Mouse (Mus musculus) CH12.LX (cell line): Measurements from ENCODE around the gene Rdh5. TPM values are rescaled to one million over a fixed set of nuclear protein-coding genes. Genes with fewer than 3 reads are reported as not detected.

Experiments
- DNase-seq: peaks from one replicate; pipeline ENCODE4 v3.0.0-alpha.2; 2013; ENCODE audit errors: extremely low read depth
- H3K27ac ChIP-seq: 2 replicates; pipeline ENCODE4 v1.5.1; 2012; ENCODE audit warnings: low read depth, mild to moderate bottlenecking, control low read depth, moderate library complexity; ENCODE audit not compliant: insufficient read depth
- H3K27me3 ChIP-seq: replicated peaks from 2 replicates; pipeline ENCODE3; 2012; ENCODE audit warnings: inconsistent platforms
- H3K36me3 ChIP-seq, 2 experiments: replicated peaks in 1 of 2; 2 replicates each; pipeline versions ENCODE3 to v1.6.1; 2012; ENCODE audit warnings: inconsistent platforms in 1 of 2, low read length in 1 of 2, mild to moderate bottlenecking in 1 of 2, mixed read lengths in 1 of 2, moderate library complexity in 1 of 2; ENCODE audit not compliant: control insufficient read depth in 1 of 2, insufficient read depth in 1 of 2
- H3K4me1 ChIP-seq, 2 experiments: 2 replicates each; pipeline ENCODE4 v1.6.1; 2012; ENCODE audit warnings: inconsistent platforms in 1 of 2, moderate library complexity in 1 of 2; ENCODE audit not compliant: insufficient read depth in 2 of 2, control insufficient read depth in 1 of 2
- H3K4me2 ChIP-seq: 2 replicates; pipeline ENCODE4 v1.6.1; 2012; ENCODE audit warnings: low read depth, mild to moderate bottlenecking, control low read depth; ENCODE audit not compliant: poor library complexity, insufficient read depth, severe bottlenecking
- H3K4me3 ChIP-seq, 3 experiments: fragments of 150-350 bp in 1 of 3; sonication (generic) in 1 of 3; replicated peaks in 1 of 3; 2 replicates each; pipeline versions ENCODE3 to v1.5.1; 2011 to 2012; ENCODE audit warnings: low read depth in 2 of 3, low read length in 2 of 3, mild to moderate bottlenecking in 2 of 3, moderate library complexity in 2 of 3, control low read depth in 1 of 3, improper control_type of control experiment in 1 of 3, inconsistent platforms in 1 of 3, mixed read lengths in 1 of 3; ENCODE audit not compliant: poor library complexity in 1 of 3
- H3K79me2 ChIP-seq: replicated peaks from 2 replicates; pipeline ENCODE4 v1.6.1; 2012; ENCODE audit warnings: mild to moderate bottlenecking, moderate library complexity; ENCODE audit not compliant: control insufficient read depth, poor library complexity, insufficient read depth, severe bottlenecking; ENCODE audit errors: extremely low read depth
- H3K9ac ChIP-seq: 2 replicates; pipeline ENCODE4 v1.6.1; 2012; ENCODE audit warnings: low read depth, mild to moderate bottlenecking, control low read depth, moderate library complexity; ENCODE audit not compliant: insufficient read depth
- H3K9me3 ChIP-seq: replicated peaks from 2 replicates; pipeline ENCODE3; 2012; ENCODE audit warnings: low read length, inconsistent platforms, mixed read lengths
- CTCF ChIP-seq, 2 experiments: IDR thresholded peaks in 1 of 2; conservative IDR thresholded peaks in 1 of 2; 2 replicates each; pipeline ENCODE4 v1.5.1; 2011 to 2012; ENCODE audit warnings: low read depth in 2 of 2, low read length in 2 of 2, improper control_type of control experiment in 1 of 2, inconsistent platforms in 1 of 2, mild to moderate bottlenecking in 1 of 2, moderate library complexity in 1 of 2
- E2F4 ChIP-seq: IDR thresholded peaks from 2 replicates; pipeline ENCODE4 v1.6.1; 2011; ENCODE audit warnings: low read depth, low read length, improper control_type of control experiment; ENCODE audit not compliant: insufficient replicate concordance
- ETS1 ChIP-seq: conservative IDR thresholded peaks from 2 replicates; pipeline ENCODE4 v1.6.1; 2012; ENCODE audit warnings: low read depth, mild to moderate bottlenecking, inconsistent platforms, low read length, improper control_type of control experiment, moderate library complexity
- IRF4 ChIP-seq: IDR thresholded peaks from 2 replicates; pipeline ENCODE4 v1.6.1; 2014; ENCODE audit warnings: low read depth, mild to moderate bottlenecking, inconsistent platforms, low read length, improper control_type of control experiment
- JUND ChIP-seq: conservative IDR thresholded peaks from 2 replicates; pipeline ENCODE4 v1.6.1; 2011; ENCODE audit warnings: low read depth, low read length, improper control_type of control experiment
- MAFK ChIP-seq: IDR thresholded peaks from 2 replicates; pipeline ENCODE4 v1.6.1; 2011; ENCODE audit warnings: low read length, improper control_type of control experiment; ENCODE audit not compliant: insufficient replicate concordance
- MAZ ChIP-seq: IDR thresholded peaks from 2 replicates; pipeline ENCODE4 v1.6.1; 2012; ENCODE audit warnings: low read depth, mild to moderate bottlenecking, inconsistent platforms, low read length, improper control_type of control experiment, moderate library complexity
- MEF2A ChIP-seq: IDR thresholded peaks from 2 replicates; pipeline ENCODE4 v1.6.1; 2014; ENCODE audit warnings: low read depth, mild to moderate bottlenecking, inconsistent platforms, low read length, improper control_type of control experiment, borderline replicate concordance
- MXI1 ChIP-seq: IDR thresholded peaks from 2 replicates; pipeline ENCODE4 v1.6.1; 2011; ENCODE audit warnings: mild to moderate bottlenecking, low read depth, low read length, improper control_type of control experiment
- MYC ChIP-seq: IDR thresholded peaks from 2 replicates; pipeline ENCODE4 v1.6.1; 2011; ENCODE audit warnings: low read depth, mild to moderate bottlenecking, improper control_type of control experiment, low read length
- NELFE ChIP-seq: IDR thresholded peaks from 2 replicates; pipeline ENCODE4 v1.6.1; 2011; ENCODE audit warnings: low read depth, low read length, improper control_type of control experiment
- NRF1 ChIP-seq: IDR thresholded peaks from 2 replicates; pipeline ENCODE4 v1.6.1; 2014; ENCODE audit warnings: low read depth, mild to moderate bottlenecking, inconsistent platforms, low read length, improper control_type of control experiment, moderate library complexity
- PAX5 ChIP-seq: IDR thresholded peaks from 2 replicates; pipeline ENCODE4 v1.6.1; 2012; ENCODE audit warnings: low read length, inconsistent platforms, mixed read lengths
- RAD21 ChIP-seq: IDR thresholded peaks from 2 replicates; pipeline ENCODE4 v1.6.1; 2011; ENCODE audit warnings: low read depth, mild to moderate bottlenecking, low read length, improper control_type of control experiment, moderate library complexity
- RCOR1 ChIP-seq: conservative IDR thresholded peaks from 2 replicates; pipeline ENCODE4 v1.6.1; 2012; ENCODE audit warnings: low read depth, mild to moderate bottlenecking, inconsistent platforms, low read length, improper control_type of control experiment
- SIN3A ChIP-seq: IDR thresholded peaks from 2 replicates; pipeline ENCODE4 v1.6.1; 2012; ENCODE audit warnings: low read length, improper control_type of control experiment, inconsistent platforms
- SMC3 ChIP-seq: IDR thresholded peaks from 2 replicates; pipeline ENCODE4 v1.6.1; 2011; ENCODE audit warnings: low read depth, low read length, improper control_type of control experiment
- TBP ChIP-seq: conservative IDR thresholded peaks from 2 replicates; pipeline ENCODE4 v1.6.1; 2011; ENCODE audit warnings: low read depth, low read length, improper control_type of control experiment
- TCF12 ChIP-seq: IDR thresholded peaks from 2 replicates; pipeline ENCODE4 v1.6.1; 2014; ENCODE audit warnings: low read depth, mild to moderate bottlenecking, inconsistent platforms, low read length, improper control_type of control experiment
- UBTF ChIP-seq: IDR thresholded peaks from 2 replicates; pipeline ENCODE4 v1.6.1; 2012; ENCODE audit warnings: low read depth, mild to moderate bottlenecking, inconsistent platforms, low read length, improper control_type of control experiment, moderate library complexity
- ZC3H11A ChIP-seq: IDR thresholded peaks from 2 replicates; pipeline ENCODE4 v1.6.1; 2012; ENCODE audit warnings: low read depth, mild to moderate bottlenecking, inconsistent platforms, low read length, improper control_type of control experiment
- ZKSCAN1 ChIP-seq: IDR thresholded peaks from 2 replicates; pipeline ENCODE4 v1.6.1; 2012; ENCODE audit warnings: low read depth, inconsistent platforms, low read length, improper control_type of control experiment, borderline replicate concordance
- ZNF384 ChIP-seq: IDR thresholded peaks from 2 replicates; pipeline ENCODE4 v1.6.1; 2012; ENCODE audit warnings: low read depth, low read length, improper control_type of control experiment, inconsistent platforms
- dilution Hi-C: fragments of 300-500 bp; cut with MboI; formaldehyde crosslinking; loops from 2 replicates; pipeline ENCODE4 v1.14.3; 2020; ENCODE audit warnings: low sequenced_read_pairs; ENCODE audit not compliant: extremely low pct_unique_long_range_greater_than_20kb, extremely low pct_ligation_motif_present
- in situ Hi-C: fragments of 300-500 bp; cut with MboI; formaldehyde crosslinking; loops from 3 replicates; pipeline ENCODE4 v1.14.3; 2019; ENCODE audit warnings: low sequenced_read_pairs, low pct_ligation_motif_present, low pct_unique_long_range_greater_than_20kb, mixed read lengths
- polyA plus RNA-seq: library from polyadenylated mRNA; unstranded; fragments of >175 nt; gene quantifications from 2 replicates; pipeline ENCODE4 v1.2.1, GENCODE M21; 2012; ENCODE audit warnings: low read depth; ENCODE audit not compliant: insufficient read length
- total RNA-seq, 2 experiments: library from RNA; depleted of rRNA; stranded (reverse); fragments of 300-350 nt in 1 of 2; fragments of >200 nt in 1 of 2; gene quantifications; 2 replicates each; pipeline ENCODE4 v1.2.3; 2012 to 2014

The Rdh5 gene
- total and polyA plus RNA-seq, 3 experiments, result 4.3 to 6.2 (median 5.2) TPM

DNA sequence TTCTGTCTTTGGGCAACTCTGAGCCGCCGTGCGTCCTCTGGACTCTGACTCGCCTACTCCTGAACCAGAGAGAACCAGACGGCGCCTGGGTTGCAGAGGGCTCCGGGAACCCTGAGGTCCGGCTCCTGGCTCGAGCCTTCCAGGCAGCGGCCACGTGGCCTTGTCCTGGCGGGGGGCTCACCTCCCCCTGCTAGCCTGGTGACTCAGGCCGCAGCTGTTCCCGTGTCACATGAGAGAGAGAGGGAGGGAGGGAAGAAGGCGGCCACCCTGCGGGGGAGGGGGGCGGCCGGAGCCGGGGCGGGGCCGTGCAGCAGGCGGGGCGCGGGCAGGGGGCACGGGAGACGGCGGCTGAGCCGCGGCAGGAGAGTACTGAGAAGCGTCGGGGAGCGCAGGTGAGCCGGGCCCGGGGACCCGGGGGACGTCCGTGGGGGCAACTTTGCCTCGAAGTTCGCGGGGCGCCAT is 13.1 kb downstream of the Rdh5 start:
- in situ Hi-C loops, result no loop called here
- dilution Hi-C loops, result no loop called here
- no peak for DNase-seq

DNA sequence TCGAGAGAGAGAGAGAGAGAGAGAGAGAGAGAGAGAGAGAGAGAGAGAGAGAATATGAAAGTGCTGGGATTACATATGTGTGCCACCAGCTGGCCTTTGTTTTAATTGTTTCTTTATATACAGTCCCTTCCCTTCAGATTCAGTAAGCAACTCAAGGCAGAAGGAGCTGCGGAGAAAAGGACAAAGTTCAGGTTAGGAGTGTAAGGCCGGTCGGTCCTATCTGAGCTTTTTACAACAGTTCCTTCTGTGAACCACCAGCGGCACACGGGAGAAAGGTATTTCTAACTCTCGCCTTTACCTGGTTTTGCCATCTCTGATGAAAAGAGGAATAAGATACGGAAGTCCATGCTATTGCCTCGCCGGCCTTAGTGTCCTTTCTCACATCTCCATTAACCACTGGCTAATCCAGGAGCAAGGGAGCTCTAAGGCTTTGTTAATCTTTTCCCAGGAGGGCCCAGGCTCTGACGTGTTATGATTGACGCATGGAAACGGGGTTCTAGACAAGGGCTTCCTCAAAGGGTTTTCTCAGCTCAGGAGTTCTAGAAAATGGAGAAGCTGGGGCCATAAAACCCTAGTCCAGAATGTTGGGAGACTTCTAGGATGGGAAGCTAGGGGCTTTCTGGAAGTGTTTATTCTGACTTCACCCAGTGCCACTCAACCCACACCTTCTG is 13.8 kb downstream of the Rdh5 start:
- Histone ChIP-seq H3K27me3 (peaks cover 2% of the 10 kb centered on the region), H3K9ac (no peak overlapping the region), H3K27ac (no peak overlapping the region), H3K4me3 (no peak overlapping the region), H3K9me3 (no peaks in the 10 kb centered on the region), H3K4me2 (no peak overlapping the region), H3K4me1 (peaks cover 0 to 3% of the 10 kb centered on the region in 2 experiments; a peak in 1 of 4 replicates), H3K79me2 (no peaks in the 10 kb centered on the region), H3K36me3 (no peaks in the 10 kb centered on the region)
- in situ Hi-C loops (no loop called here), dilution Hi-C loops (no loop called here)
- TF ChIP-seq MEF2A (no peak), CTCF (conservative IDR thresholded peaks at IDR 0.05 in 1 of 2, IDR thresholded peaks at IDR 0.05 in 1 of 2; ENCODE audit: low read depth in 2 of 2, low read length in 2 of 2) (no peak), NRF1 (no peak), PAX5 (no peak), SIN3A (no peak), MYC (no peak), TBP (no peak), IRF4 (no peak), JUND (no peak), UBTF (no peak), SMC3 (no peak), NELFE (no peak), ZKSCAN1 (no peak), MAZ (no peak), MAFK (no peak), ETS1 (no peak), MXI1 (no peak), RCOR1 (no peak), TCF12 (no peak), ZNF384 (no peak)
- no peak for DNase-seq

More for the DNA sequence above, 13.1 kb downstream of the Rdh5 start:
- Histone ChIP-seq H3K9ac (no peak overlapping the region), H3K4me3 (no peak overlapping the region), H3K4me1 (peaks cover 0 to 3% of the 10 kb centered on the region in 2 experiments; a peak in 1 of 4 replicates), H3K27ac (no peak overlapping the region), H3K36me3 (no peaks in the 10 kb centered on the region), H3K79me2 (no peaks in the 10 kb centered on the region), H3K9me3 (no peaks in the 10 kb centered on the region), H3K4me2 (no peak overlapping the region), H3K27me3 (peaks cover 2% of the 10 kb centered on the region)
- TF ChIP-seq NRF1 (no peak), ZC3H11A (no peak), MAZ (no peak), RAD21 (no peak), E2F4 (no peak)
